Mouse (Mus musculus) Patski (cell line): ENCODE data around the gene Mocs3. TPM values are rescaled to one million over a fixed set of nuclear protein-coding genes. Genes with fewer than 3 reads are reported as not detected.

Source experiments
- ATAC-seq: fragments of 100-300 bp; one replicate; pipeline ENCODE4 v1.8.0; 2021
- CTCF ChIA-PET: fragments of 350-600 bp; sonication (Branson Sonifier 250); formaldehyde crosslinking; loops from one replicate; lab custom pipeline; 2022; ENCODE audit warnings: inconsistent platforms; lab: Charles Lee
- POLR2A ChIA-PET: fragments of 350-600 bp; sonication (Branson Sonifier 250); formaldehyde crosslinking; loops from one replicate; lab custom pipeline; 2022; ENCODE audit warnings: antibody characterized with exemption, inconsistent platforms; lab: Charles Lee
- DNase-seq: peaks from one replicate; pipeline ENCODE4 v3.0.0-alpha.2; 2011; ENCODE audit warnings: low read depth, low spot score
- H3K27me3 ChIP-seq: fragments of 371-371 bp; one replicate; pipeline ENCODE4 v1.5.1; 2021
- CTCF ChIP-seq: fragments of 100-300 bp; IDR thresholded peaks from one replicate; pipeline ENCODE4 v1.5.1; 2021
- in situ Hi-C: fragments of 300-500 bp; cut with MboI; formaldehyde crosslinking; loops from 3 replicates; pipeline ENCODE4 v1.11.1; 2018; ENCODE audit warnings: low pct_unique_long_range_greater_than_20kb, mixed read lengths
- polyA plus RNA-seq: library from polyadenylated mRNA; unstranded; gene quantifications from one replicate; pipeline ENCODE4 v1.2.3, GENCODE M21; 2021

Gene Mocs3
- polyA plus RNA-seq, 1 experiment from 2014 or later, result 10.3 TPM

- CTCF ChIA-PET, result no interaction called here
- in situ Hi-C loops, result no loop called here
- H3K27me3 ChIP-seq, result peaks cover 17% of the 10 kb centered on the region
- TF ChIP-seq CTCF, result no peak
- ATAC-seq (no peak), DNase-seq (no peak)
- POLR2A ChIA-PET, result no interaction called here
These were observed 26.1 kb downstream of the Mocs3 start for GRCm38 (mm10) chr2:168256506-168256905.

DNA sequence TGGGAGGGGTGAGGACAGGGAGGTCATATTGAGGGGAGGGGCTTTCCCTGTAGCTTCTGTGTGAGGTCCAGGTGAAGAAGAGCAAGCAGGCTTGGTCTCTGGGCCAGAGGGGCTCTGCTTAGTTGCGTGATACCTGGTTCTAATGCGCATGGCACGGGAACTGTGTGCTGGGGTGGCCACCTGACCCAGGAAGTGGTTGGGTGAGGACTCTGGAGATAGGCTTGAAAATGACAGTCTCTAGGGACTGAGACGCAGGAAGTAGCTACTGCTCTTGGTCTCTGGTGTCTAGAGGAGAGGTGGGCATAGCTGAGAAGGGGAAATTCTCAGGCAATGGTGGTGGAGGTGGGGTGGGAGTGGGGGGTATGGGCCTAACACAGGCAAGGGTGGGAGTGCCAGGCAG, 26.8 kb downstream of the Mocs3 start:
- no peak for TF ChIP-seq CTCF
- ChIA-PET CTCF (no interaction called here), POLR2A (no interaction called here)
- in situ Hi-C loops, result no loop called here
- DNase-seq (no peak), ATAC-seq (no peak)
- peaks cover 23% of the 10 kb centered on the region for H3K27me3 ChIP-seq

GRCm38 (mm10) chr2:168259046-168259445, 28.6 kb downstream of the Mocs3 start:
- no peak for TF ChIP-seq CTCF
- CTCF ChIA-PET, result no interaction called here
- H3K27me3 ChIP-seq, result peaks cover 32% of the 10 kb centered on the region
- DNase-seq (no peak), ATAC-seq (no peak)
- in situ Hi-C loops, result no loop called here
- POLR2A ChIA-PET, result no interaction called here

GRCm38 (mm10) chr2:168260124-168260523, 29.7 kb downstream of the Mocs3 start:
- ChIA-PET POLR2A (interaction anchor here (0.9 kb wide), 1 partner anchor 369 kb away, joined by 3 read pairs; no protein-coding TSS in a partner anchor), CTCF (no interaction called here)
- ATAC-seq, result no peak
- no peak for DNase-seq
- in situ Hi-C loops, result no loop called here
- no peak for TF ChIP-seq CTCF
- H3K27me3 ChIP-seq, result peaks cover 32% of the 10 kb centered on the region

GRCm38 (mm10) chr2:168260900-168261299, 30.5 kb downstream of the Mocs3 start:
- CTCF ChIA-PET, result no interaction called here
- no peak for DNase-seq
- no peak for ATAC-seq
- in situ Hi-C loops, result no loop called here
- TF ChIP-seq CTCF, result no peak
- peaks cover 27% of the 10 kb centered on the region for H3K27me3 ChIP-seq
- POLR2A ChIA-PET, result no interaction called here

- ChIA-PET CTCF (no interaction called here), POLR2A (no interaction called here)
- DNase-seq (no peak), ATAC-seq (no peak)
- no peak for TF ChIP-seq CTCF
- peaks cover under 1% of the 10 kb centered on the region for H3K27me3 ChIP-seq
- in situ Hi-C loops, result no loop called here
These were observed 37.6 kb downstream of the Mocs3 start for GRCm38 (mm10) chr2:168268033-168268432.

GRCm38 (mm10) chr2:168273387-168273786, 43.0 kb downstream of the Mocs3 start:
- POLR2A ChIA-PET, result no interaction called here
- CTCF ChIA-PET, result interaction anchor here (1.2 kb wide), 1 partner anchor 17 kb away, joined by 3 read pairs; no protein-coding TSS in a partner anchor

DNA sequence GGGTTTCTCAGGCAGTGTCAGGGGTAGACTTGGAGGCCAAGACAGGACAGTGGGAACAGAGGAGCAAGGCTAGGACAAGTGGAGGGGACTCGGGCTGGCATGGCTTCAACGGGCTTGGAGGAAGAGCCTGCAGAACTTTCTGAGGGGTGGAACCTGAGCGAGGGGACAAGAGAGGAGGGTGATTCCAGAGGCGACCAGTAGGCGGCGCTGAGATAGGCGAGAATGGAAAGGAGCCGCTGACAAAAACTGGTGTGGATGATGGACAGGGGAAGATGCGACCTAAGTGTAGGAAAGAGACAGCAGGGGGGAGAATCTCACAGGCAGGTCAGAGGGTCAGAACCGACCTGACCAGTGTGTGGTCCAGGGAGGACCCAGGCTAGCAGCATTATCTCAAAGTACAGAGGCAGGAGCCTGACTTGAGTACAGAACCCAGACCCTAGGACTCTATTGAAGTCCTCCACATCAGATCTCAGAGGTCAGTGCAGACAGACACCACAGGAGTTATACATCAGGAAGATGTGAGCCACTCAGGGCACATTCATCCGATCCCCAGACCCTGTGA, 44.0 kb downstream of the Mocs3 start:
- ChIA-PET CTCF (interaction anchor here (0.6 kb wide), 1 partner anchor 9 kb away, joined by 3 read pairs; no protein-coding TSS in a partner anchor), POLR2A (no interaction called here)
- in situ Hi-C loops, result no loop called here
- peaks cover 4% of the 10 kb centered on the region for H3K27me3 ChIP-seq
- DNase-seq (no peak), ATAC-seq (no peak)
- TF ChIP-seq CTCF, result peak; percentile 88

More at GRCm38 (mm10) chr2:168273387-168273786, 43.0 kb downstream of the Mocs3 start:
- ATAC-seq (no peak), DNase-seq (no peak)
- in situ Hi-C loops, result no loop called here
- peaks cover 4% of the 10 kb centered on the region for H3K27me3 ChIP-seq
- no peak for TF ChIP-seq CTCF

- TF ChIP-seq CTCF, result no peak
- no peak for DNase-seq
- ATAC-seq, result no peak
- H3K27me3 ChIP-seq, result peaks cover 13% of the 10 kb centered on the region
- ChIA-PET POLR2A (interaction anchor here (0.7 kb wide), 1 partner anchor 64 kb away, joined by 4 read pairs; no protein-coding TSS in a partner anchor), CTCF (no interaction called here)
- in situ Hi-C loops, result no loop called here
These were observed 50.5 kb downstream of the Mocs3 start for GRCm38 (mm10) chr2:168280729-168281581.

DNA sequence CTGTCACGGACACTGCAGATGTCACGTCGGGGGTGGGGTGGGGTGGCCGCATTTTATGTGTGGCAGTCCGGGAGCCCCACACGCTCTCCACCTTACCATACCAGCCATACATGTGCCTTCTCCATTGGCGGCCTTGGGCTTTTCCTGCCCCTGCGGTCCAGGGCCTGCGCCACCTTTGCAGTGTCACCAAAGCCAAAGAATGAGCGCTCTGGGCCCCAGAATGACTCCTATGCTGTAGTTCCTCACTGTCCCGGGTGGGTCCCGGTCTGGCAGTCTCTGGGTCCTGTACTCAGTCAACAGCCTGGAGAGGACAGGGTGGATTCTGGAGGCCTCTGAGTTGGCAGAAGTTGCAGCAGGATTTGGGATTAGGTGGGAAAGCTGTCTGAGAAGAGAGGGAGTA, 51.2 kb downstream of the Mocs3 start, which contains the start of gene Kcng1:
Gene Kcng1, minus strand, starts transcription at position 155 of the 400 bp plus-strand sequence.
- no peak for TF ChIP-seq CTCF
- in situ Hi-C loops, result no loop called here
- ChIA-PET POLR2A (no interaction called here), CTCF (no interaction called here)
- no peak for DNase-seq
- no peak for ATAC-seq
- H3K27me3 ChIP-seq, result peaks cover 13% of the 10 kb centered on the region

Other genes with a start within 250 kb of the Mocs3 start
- gene Ripor3, start 220.0 kb upstream of the Mocs3 start, polyA plus RNA-seq, result 0.39 TPM
- 40.3 TPM for gene Pard6b, start 149.6 kb upstream of the Mocs3 start, polyA plus RNA-seq
- 18.6 TPM for gene Adnp, start 23.5 kb upstream of the Mocs3 start, polyA plus RNA-seq
- gene Gm20716, start 258 bp upstream of the Mocs3 start, polyA plus RNA-seq, result 70.8 TPM
- 15.8 TPM for gene Dpm1, start within 50 bp of the Mocs3 start, polyA plus RNA-seq
- gene Kcng1, start 51.1 kb downstream of the Mocs3 start, polyA plus RNA-seq, result not detected